Mouse (Mus musculus) ES-Bruce4 (cell line): ENCODE results near the gene Krt39. TPM values are rescaled to one million over a fixed set of nuclear protein-coding genes. Genes with fewer than 3 reads are reported as not detected.

Source experiments
- H3K27ac ChIP-seq: 2 replicates; pipeline ENCODE4 v1.5.1; 2012; ENCODE audit warnings: low read length, inconsistent platforms; ENCODE audit not compliant: insufficient read depth
- H3K27me3 ChIP-seq: 2 replicates; pipeline ENCODE4 v1.6.1; 2012; ENCODE audit warnings: mild to moderate bottlenecking, low read length, inconsistent platforms; ENCODE audit not compliant: control insufficient read depth, poor library complexity, insufficient read depth, severe bottlenecking
- H3K36me3 ChIP-seq: 2 replicates; pipeline ENCODE4 v1.6.1; 2012; ENCODE audit warnings: inconsistent platforms, mild to moderate bottlenecking, low read length, moderate library complexity; ENCODE audit not compliant: control insufficient read depth, poor library complexity, insufficient read depth, severe bottlenecking
- H3K4me1 ChIP-seq: one replicate; pipeline ENCODE4 v1.8.1; 2011; ENCODE audit warnings: low read length; ENCODE audit not compliant: control insufficient read depth, insufficient read depth
- H3K4me3 ChIP-seq: 2 replicates; pipeline ENCODE4 v1.5.1; 2011; ENCODE audit warnings: low read depth, mild to moderate bottlenecking, low read length
- H3K9ac ChIP-seq: 2 replicates; pipeline ENCODE4 v1.6.1; 2012; ENCODE audit warnings: low read depth, mild to moderate bottlenecking, inconsistent platforms; ENCODE audit not compliant: poor library complexity, severe bottlenecking
- H3K9me3 ChIP-seq: replicated peaks from 2 replicates; pipeline ENCODE4 v1.6.1; 2012; ENCODE audit warnings: mild to moderate bottlenecking, low read length, inconsistent platforms; ENCODE audit not compliant: control insufficient read depth, poor library complexity, insufficient read depth, severe bottlenecking
- CTCF ChIP-seq: IDR thresholded peaks from one replicate; pipeline ENCODE4 v1.8.1; 2011; ENCODE audit warnings: low read depth, low read length
- EP300 ChIP-seq: IDR thresholded peaks from 2 replicates; pipeline ENCODE4 v1.6.1; 2011; ENCODE audit warnings: low read depth, low read length; ENCODE audit not compliant: insufficient read depth
- POLR2A ChIP-seq: IDR thresholded peaks from one replicate; pipeline ENCODE4 v1.8.1; 2011; ENCODE audit warnings: low read length; ENCODE audit not compliant: insufficient read depth
- polyA plus RNA-seq: library from polyadenylated mRNA; stranded (reverse); fragments of >200 nt; gene quantifications from 2 replicates; pipeline ENCODE4 v1.2.4, GENCODE M21; 2011; ENCODE audit warnings: low read depth; ENCODE audit not compliant: missing spikeins, insufficient read depth, insufficient read length

The Krt39 gene
- polyA plus RNA-seq, 1 experiment, result not detected

- no peaks in the 10 kb centered on the region for H3K36me3 ChIP-seq
- H3K27me3 ChIP-seq, result no peaks in the 10 kb centered on the region
- H3K4me3 ChIP-seq, result no peak overlapping the region
- H3K9ac ChIP-seq, result no peak overlapping the region
- H3K4me1 ChIP-seq, result no peaks in the 10 kb centered on the region
- TF ChIP-seq CTCF, result no peak
- TF ChIP-seq EP300, result no peak
- TF ChIP-seq POLR2A, result no peak
- no peak overlapping the region for H3K27ac ChIP-seq
- H3K9me3 ChIP-seq, result no peaks in the 10 kb centered on the region
Observed at GRCm38 (mm10) chr11:99489233-99489632, 31.9 kb downstream of the Krt39 start.

GRCm38 (mm10) chr11:99474981-99475380 lies 46.2 kb downstream of the Krt39 start:
- H3K4me1 ChIP-seq, result no peaks in the 10 kb centered on the region
- TF ChIP-seq EP300 (no peak), CTCF (no peak), POLR2A (no peak)

DNA sequence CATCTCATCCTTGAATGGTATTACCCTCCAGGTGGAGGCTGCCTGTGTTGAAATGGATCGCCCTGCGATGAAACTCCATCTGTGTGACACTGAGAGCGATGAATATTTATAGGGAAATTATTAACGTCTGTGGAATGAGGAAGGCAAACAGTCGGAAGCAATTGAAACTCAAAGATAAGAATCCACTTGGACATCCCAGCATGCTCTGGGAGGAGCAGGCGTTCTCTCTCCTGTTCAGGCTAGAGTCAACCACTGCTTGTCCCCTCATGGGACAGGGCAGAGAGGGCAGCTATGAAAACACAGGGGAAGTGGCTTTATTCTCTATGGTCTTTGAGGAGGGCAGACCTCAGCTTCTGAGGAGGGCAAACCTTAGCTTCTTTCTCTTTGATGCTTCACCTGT lies 47.7 kb downstream of the Krt39 start:
- no peaks in the 10 kb centered on the region for H3K4me1 ChIP-seq
- no peaks in the 10 kb centered on the region for H3K36me3 ChIP-seq
- H3K9me3 ChIP-seq, result no peaks in the 10 kb centered on the region
- no peak overlapping the region for H3K27ac ChIP-seq
- H3K4me3 ChIP-seq, result no peak overlapping the region
- TF ChIP-seq EP300 (no peak), CTCF (no peak), POLR2A (no peak)
- H3K27me3 ChIP-seq, result no peaks in the 10 kb centered on the region
- no peak overlapping the region for H3K9ac ChIP-seq

More at GRCm38 (mm10) chr11:99474981-99475380, 46.2 kb downstream of the Krt39 start:
- Histone ChIP-seq H3K9ac (no peak overlapping the region), H3K27me3 (no peaks in the 10 kb centered on the region), H3K4me3 (no peak overlapping the region), H3K27ac (no peak overlapping the region), H3K9me3 (no peaks in the 10 kb centered on the region), H3K36me3 (no peaks in the 10 kb centered on the region)

GRCm38 (mm10) chr11:99472405-99472804 lies 48.7 kb downstream of the Krt39 start:
- Histone ChIP-seq H3K9ac (no peak overlapping the region), H3K36me3 (no peaks in the 10 kb centered on the region), H3K4me1 (no peaks in the 10 kb centered on the region), H3K27me3 (no peaks in the 10 kb centered on the region), H3K4me3 (no peak overlapping the region), H3K27ac (no peak overlapping the region), H3K9me3 (no peaks in the 10 kb centered on the region)
- no peak for TF ChIP-seq EP300
- no peak for TF ChIP-seq POLR2A
- no peak for TF ChIP-seq CTCF

GRCm38 (mm10) chr11:99471946-99472345 lies 49.2 kb downstream of the Krt39 start:
- Histone ChIP-seq H3K27me3 (no peaks in the 10 kb centered on the region), H3K9me3 (no peaks in the 10 kb centered on the region), H3K27ac (no peak overlapping the region; the same call in 1 of the 2 replicates), H3K9ac (no peak overlapping the region), H3K36me3 (no peaks in the 10 kb centered on the region), H3K4me3 (no peak overlapping the region), H3K4me1 (no peaks in the 10 kb centered on the region)
- TF ChIP-seq CTCF (no peak), POLR2A (no peak), EP300 (no peak)

GRCm38 (mm10) chr11:99469228-99469627 lies 51.9 kb downstream of the Krt39 start:
- H3K4me1 ChIP-seq, result no peaks in the 10 kb centered on the region
- no peaks in the 10 kb centered on the region for H3K36me3 ChIP-seq
- no peak overlapping the region for H3K4me3 ChIP-seq
- TF ChIP-seq EP300 (no peak), POLR2A (no peak), CTCF (no peak)
- no peaks in the 10 kb centered on the region for H3K9me3 ChIP-seq
- H3K27ac ChIP-seq, result no peak overlapping the region
- H3K9ac ChIP-seq, result no peak overlapping the region
- H3K27me3 ChIP-seq, result no peaks in the 10 kb centered on the region
